ENCODE assay signal across 24 mouse cellular contexts in genomic region chr4:118071891-118072290, GRCm38 (mm10).
A peak's percentile ranks its signal among the peaks of the same experiment; 100 is the strongest.
DNase-seq lines count a peak whose midpoint lies in the region; ATAC-seq and TF ChIP-seq lines count a peak whose summit lies in the region.
"Had no signal": no experiment of that assay in that cellular context is flagged by ENCODE, and none has a peak within 500 bp of the region (broad histone marks: within the 10 kb centered on the region; RNA-seq: fewer than 3 reads in every experiment).

No protein-coding gene starts in this region.

- DNase-seq in hindbrain, postnatal 0 days (ENCODE audit: low spot score): no peak
- DNase-seq in hindbrain, embryonic 11.5 days (ENCODE audit: low spot score): no peak
- DNase-seq in ES-CJ7 (ENCODE audit: low read depth, low spot score): peak; percentile 58
- DNase-seq in limb, embryonic 11.5 days (ENCODE audit: low spot score): no peak
- no peak for DNase-seq in forebrain, embryonic 14.5 days (ENCODE audit: low spot score)
- no peak for DNase-seq in embryo, embryonic 9.5 days (ENCODE audit: extremely low spot score)
- DNase-seq: adrenal gland, postnatal 14 days; cerebellum, adult 2 months; cerebellum, postnatal 36 days; embryo, embryonic 11 days; heart, postnatal 10 days; kidney, postnatal 4 days; liver; lung, postnatal 10 days; right cerebral cortex, postnatal 25 days; spleen, adult 18-20 months; thymus, postnatal 25 days had no signal

- no peaks in the 10 kb centered on the region for H3K27me3 ChIP-seq in hindbrain, postnatal 0 days (ENCODE audit: insufficient read depth, low read length)
- H3K27me3 ChIP-seq in hindbrain, embryonic 11.5 days (ENCODE audit: control insufficient read depth, insufficient read depth, low read length): no peaks in the 10 kb centered on the region
- no peaks in the 10 kb centered on the region for H3K27me3 ChIP-seq in limb, embryonic 11.5 days (ENCODE audit: control insufficient read depth, insufficient read depth, low read length)
- no peaks in the 10 kb centered on the region for H3K27me3 ChIP-seq in testis, adult 2 months (ENCODE audit: control insufficient read depth, insufficient read depth, low read length)
- no peaks in the 10 kb centered on the region for H3K27me3 ChIP-seq in forebrain, embryonic 14.5 days (replicated peaks; ENCODE audit: control insufficient read depth, insufficient read depth, low read length)
- H3K27me3 ChIP-seq: forebrain, embryonic 15.5 days; heart, embryonic 12.5 days; hindbrain, embryonic 12.5 days; kidney, embryonic 15.5 days; midbrain, embryonic 12.5 days had no signal

- no peak overlapping the region for H3K4me3 ChIP-seq in hindbrain, postnatal 0 days (ENCODE audit: low read length)
- H3K4me3 ChIP-seq in hindbrain, embryonic 11.5 days (ENCODE audit: low read depth, low read length): no peak overlapping the region
- no peak overlapping the region for H3K4me3 ChIP-seq in limb, embryonic 11.5 days (ENCODE audit: low read depth, low read length)
- H3K4me3 ChIP-seq in testis, adult 2 months (ENCODE audit: control insufficient read depth, low read depth, low read length): no peak overlapping the region
- no peak overlapping the region for H3K4me3 ChIP-seq in forebrain, embryonic 14.5 days (ENCODE audit: low read depth, low read length)
- H3K4me3 ChIP-seq: forebrain, embryonic 15.5 days; heart, embryonic 12.5 days; hindbrain, embryonic 12.5 days; kidney, embryonic 15.5 days; midbrain, embryonic 12.5 days had no signal

- TF ChIP-seq CTCF in hindbrain, postnatal 0 days (IDR thresholded peaks at IDR 0.05; ENCODE audit: low read depth): no peak
- TF ChIP-seq CTCF in testis, adult 2 months (IDR thresholded peaks at IDR 0.05; ENCODE audit: control insufficient read depth, insufficient read depth, insufficient replicate concordance, low read depth, low read length): no peak

- no peaks in the 10 kb centered on the region for H3K4me1 ChIP-seq in hindbrain, postnatal 0 days (ENCODE audit: insufficient read depth, low read length)
- H3K4me1 ChIP-seq in hindbrain, embryonic 11.5 days (replicated peaks; ENCODE audit: control insufficient read depth, insufficient read depth, low read length): no peaks in the 10 kb centered on the region
- no peaks in the 10 kb centered on the region for H3K4me1 ChIP-seq in limb, embryonic 11.5 days (ENCODE audit: control insufficient read depth, insufficient read depth, low read length)
- peaks cover 8% of the 10 kb centered on the region for H3K4me1 ChIP-seq in testis, adult 2 months (ENCODE audit: control insufficient read depth, insufficient read depth, low read length)
- no peaks in the 10 kb centered on the region for H3K4me1 ChIP-seq in forebrain, embryonic 14.5 days (ENCODE audit: control insufficient read depth, insufficient read depth, low read length)
- H3K4me1 ChIP-seq: forebrain, embryonic 15.5 days; midbrain, embryonic 12.5 days had no signal

- H3K27ac ChIP-seq in hindbrain, postnatal 0 days: no peak overlapping the region
- H3K27ac ChIP-seq in hindbrain, embryonic 11.5 days (ENCODE audit: low read depth, low read length): no peak overlapping the region
- 0 out of 2 replicates have a peak overlapping the region, but pooled peaks have one; percentile 6 for H3K27ac ChIP-seq in limb, embryonic 11.5 days (replicated peaks; ENCODE audit: low read depth, low read length)
- 0 out of 2 replicates have a peak overlapping the region, but pooled peaks have one; percentile 53 for H3K27ac ChIP-seq in testis, adult 2 months (ENCODE audit: control insufficient read depth, insufficient read depth, low read depth, low read length)
- no peak overlapping the region for H3K27ac ChIP-seq in forebrain, embryonic 14.5 days (ENCODE audit: low read depth, low read length)
- H3K27ac ChIP-seq: forebrain, embryonic 15.5 days; hindbrain, embryonic 12.5 days; kidney, embryonic 15.5 days; midbrain, embryonic 12.5 days had no signal

- H3K9me3 ChIP-seq in hindbrain, postnatal 0 days (ENCODE audit: low read length): no peaks in the 10 kb centered on the region
- no peaks in the 10 kb centered on the region for H3K9me3 ChIP-seq in hindbrain, embryonic 11.5 days (ENCODE audit: control insufficient read depth, low read length)
- H3K9me3 ChIP-seq in limb, embryonic 11.5 days (ENCODE audit: control insufficient read depth, low read length): no peaks in the 10 kb centered on the region
- H3K9me3 ChIP-seq in forebrain, embryonic 14.5 days (replicated peaks; ENCODE audit: control insufficient read depth, low read length): no peaks in the 10 kb centered on the region
- H3K9me3 ChIP-seq: forebrain, embryonic 15.5 days; hindbrain, embryonic 12.5 days; midbrain, embryonic 12.5 days had no signal

- H3K36me3 ChIP-seq in hindbrain, postnatal 0 days (ENCODE audit: insufficient read depth, low read length): no peaks in the 10 kb centered on the region
- no peaks in the 10 kb centered on the region for H3K36me3 ChIP-seq in hindbrain, embryonic 11.5 days (ENCODE audit: control insufficient read depth, insufficient read depth, low read length)
- no peaks in the 10 kb centered on the region for H3K36me3 ChIP-seq in limb, embryonic 11.5 days (ENCODE audit: control insufficient read depth, insufficient read depth, low read length)
- no peaks in the 10 kb centered on the region for H3K36me3 ChIP-seq in testis, adult 2 months (ENCODE audit: control insufficient read depth, insufficient read depth, low read length)
- no peaks in the 10 kb centered on the region for H3K36me3 ChIP-seq in forebrain, embryonic 14.5 days (ENCODE audit: control insufficient read depth, insufficient read depth, low read length)
- H3K36me3 ChIP-seq: forebrain, embryonic 15.5 days; hindbrain, embryonic 12.5 days; kidney, embryonic 15.5 days; midbrain, embryonic 12.5 days had no signal

- 0 out of 2 replicates have a peak, but pooled peaks have one; percentile 43 for ATAC-seq in hindbrain, postnatal 0 days
- ATAC-seq in hindbrain, embryonic 11.5 days (ENCODE audit: low FRiP score): no peak
- ATAC-seq in limb, embryonic 11.5 days (ENCODE audit: insufficient number of reproducible peaks, low FRiP score, low TSS enrichment, low read depth): no peak
- ATAC-seq in forebrain, embryonic 14.5 days: no peak
- ATAC-seq: forebrain, embryonic 15.5 days; intestine, embryonic 16.5 days had no signal

- no peak overlapping the region for H3K9ac ChIP-seq in hindbrain, postnatal 0 days (replicated peaks; ENCODE audit: low read length)
- H3K9ac ChIP-seq in hindbrain, embryonic 11.5 days (ENCODE audit: low read depth, low read length): no peak overlapping the region
- H3K9ac ChIP-seq in limb, embryonic 11.5 days (ENCODE audit: low read length): no peak overlapping the region
- no peak overlapping the region for H3K9ac ChIP-seq in forebrain, embryonic 14.5 days (ENCODE audit: low read length)
- H3K9ac ChIP-seq: forebrain, embryonic 15.5 days; heart, embryonic 12.5 days; hindbrain, embryonic 12.5 days; kidney, embryonic 15.5 days; midbrain, embryonic 12.5 days had no signal

- TF ChIP-seq POLR2A in testis, adult 2 months (IDR thresholded peaks at IDR 0.05; ENCODE audit: control insufficient read depth, low read depth, low read length): no peak

- H3K4me2 ChIP-seq in hindbrain, postnatal 0 days (ENCODE audit: low read depth, low read length): no peak overlapping the region
- H3K4me2 ChIP-seq in hindbrain, embryonic 11.5 days (replicated peaks; ENCODE audit: low read depth, low read length): no peak overlapping the region
- no peak overlapping the region for H3K4me2 ChIP-seq in limb, embryonic 11.5 days (ENCODE audit: low read depth, severe bottlenecking)
- no peak overlapping the region for H3K4me2 ChIP-seq in forebrain, embryonic 14.5 days (ENCODE audit: low read length)
- H3K4me2 ChIP-seq: forebrain, embryonic 15.5 days; heart, embryonic 12.5 days; hindbrain, embryonic 12.5 days; kidney, embryonic 15.5 days; midbrain, embryonic 12.5 days had no signal

- 67% methylated on average over 7 of the region's 7 CpGs for WGBS in hindbrain, postnatal 0 days
- 79% methylated on average over 7 of the region's 7 CpGs for WGBS in hindbrain, embryonic 11.5 days
- 89% methylated on average over 7 of the region's 7 CpGs for WGBS in limb, embryonic 11.5 days
- WGBS in forebrain, embryonic 14.5 days: 76% methylated on average over 7 of the region's 7 CpGs

Comparison
In these comparisons a context has a peak if more than half of its experiments do, and no peak if none do; other contexts are left out.
1. H3K27ac ChIP-seq: peak in limb, embryonic 11.5 days (single experiment) and testis, adult 2 months (single experiment); none in hindbrain, postnatal 0 days (single experiment), hindbrain, embryonic 11.5 days (single experiment) and forebrain, embryonic 14.5 days (single experiment).